Mouse (Mus musculus) embryonic fibroblast, embryonic 13.5 days (primary cell): ENCODE results near the gene Fam160a1.

Source experiments
- CTCF ChIP-seq: IDR thresholded peaks from 2 replicates; pipeline ENCODE4 v1.5.1; 2011; ENCODE audit warnings: mild to moderate bottlenecking, control low read depth, low read length, moderate library complexity, borderline replicate concordance; ENCODE audit not compliant: insufficient read depth
- POLR2A ChIP-seq: IDR thresholded peaks from 2 replicates; pipeline ENCODE4 v1.6.1; 2011; ENCODE audit warnings: low read depth, mild to moderate bottlenecking, control low read depth, low read length, moderate library complexity

GRCm38 (mm10) chr3:85688341-85688740 is 128.8 kb downstream of the Fam160a1 start:
- TF ChIP-seq CTCF, result no peak
- no peak for TF ChIP-seq POLR2A
